Mouse (Mus musculus) liver, postnatal 0 days (tissue): Measurements from ENCODE around the gene Ano10.

Experiments
- CTCF ChIP-seq: sonication (generic); IDR thresholded peaks from 2 replicates; pipeline ENCODE4 v1.5.1; 2016; ENCODE audit warnings: antibody characterized with exemption, low read depth
- EP300 ChIP-seq: IDR thresholded peaks from 2 replicates; pipeline ENCODE4 v1.6.1; 2016; ENCODE audit warnings: antibody characterized with exemption, low read depth, mild to moderate bottlenecking

- TF ChIP-seq CTCF, result no peak
- TF ChIP-seq EP300, result no peak
Measured at GRCm38 (mm10) chr9:122230701-122231100, 63.5 kb downstream of the Ano10 start.
